Mouse (Mus musculus) yolk sac, embryonic 10.5 days (tissue): ENCODE results near the gene Gdf15.

Experiments
- DNase-seq: peaks from one replicate; pipeline ENCODE4 v3.0.0-alpha.2; 2017; ENCODE audit warnings: low spot score

Gdf15 gene

GRCm38 (mm10) chr8:70632346-70632892 is at the start of gene Gdf15:
Gene Gdf15, minus strand, starts transcription at chr8:70632456.
- peak; percentile 84 for DNase-seq

- no peak for DNase-seq
Observed at GRCm38 (mm10) chr8:70681410-70681809, 49.2 kb upstream of the Gdf15 start.

GRCm38 (mm10) chr8:70680039-70680438 is 47.8 kb upstream of the Gdf15 start:
- DNase-seq = no peak

GRCm38 (mm10) chr8:70679404-70679803 is 47.1 kb upstream of the Gdf15 start:
- no peak for DNase-seq

GRCm38 (mm10) chr8:70678679-70679078 is 46.4 kb upstream of the Gdf15 start:
- DNase-seq = no peak

GRCm38 (mm10) chr8:70677451-70678080 is 45.3 kb upstream of the Gdf15 start:
- DNase-seq = no peak

- no peak for DNase-seq
Observed at GRCm38 (mm10) chr8:70675336-70675735, 43.1 kb upstream of the Gdf15 start.

GRCm38 (mm10) chr8:70674716-70675115 is 42.5 kb upstream of the Gdf15 start:
- no peak for DNase-seq

- no peak for DNase-seq
Observed at GRCm38 (mm10) chr8:70674109-70674508, 41.9 kb upstream of the Gdf15 start.

GRCm38 (mm10) chr8:70673079-70673856 is 41.0 kb upstream of the Gdf15 start, which contains the start of gene Lsm4:
Gene Lsm4, plus strand, starts transcription at chr8:70673248.
- DNase-seq = peak; percentile 99

- DNase-seq = no peak
Observed at GRCm38 (mm10) chr8:70672325-70673078, 40.2 kb upstream of the Gdf15 start.

- no peak for DNase-seq
Observed at GRCm38 (mm10) chr8:70671615-70672324, 39.5 kb upstream of the Gdf15 start.

- no peak for DNase-seq
Observed at GRCm38 (mm10) chr8:70667071-70667470, 34.8 kb upstream of the Gdf15 start.

- DNase-seq = peak; percentile 86
Observed at GRCm38 (mm10) chr8:70665599-70665998, 33.3 kb upstream of the Gdf15 start.

GRCm38 (mm10) chr8:70664631-70665030 is 32.4 kb upstream of the Gdf15 start:
- no peak for DNase-seq

- DNase-seq = no peak
Observed at GRCm38 (mm10) chr8:70663691-70664090, 31.4 kb upstream of the Gdf15 start.

GRCm38 (mm10) chr8:70660273-70660725 is 28.0 kb upstream of the Gdf15 start, which contains the start of gene Pgpep1:
Gene Pgpep1, minus strand, starts transcription at chr8:70660388.
- peak; percentile 88 for DNase-seq

GRCm38 (mm10) chr8:70659604-70660272 is 27.5 kb upstream of the Gdf15 start:
- peak; percentile 99 for DNase-seq

- DNase-seq = no peak
Observed at GRCm38 (mm10) chr8:70658897-70659603, 26.8 kb upstream of the Gdf15 start.

- no peak for DNase-seq
Observed at GRCm38 (mm10) chr8:70657739-70658138, 25.5 kb upstream of the Gdf15 start.
